Mouse (Mus musculus) B cell, adult 62 days (primary cell): Measurements from ENCODE around the gene Sytl4. TPM values are rescaled to one million over a fixed set of nuclear protein-coding genes. Genes with fewer than 3 reads are reported as not detected.

Source experiments
- total RNA-seq: library from RNA; stranded (reverse); gene quantifications from 4 replicates; pipeline ENCODE4 v1.2.4, GENCODE M21; 2023

Gene Sytl4
- 0.24 to 0.58 TPM (median 0.27 TPM) in 4 replicates for total RNA-seq

GRCm38 (mm10) chrX:133981231-133982002, at the start of gene Sytl4:
Sytl4 (minus strand) TSS chrX:133981812.

GRCm38 (mm10) chrX:133908261-133908660, 73.4 kb downstream of the Sytl4 start, which contains the start of gene Srpx2:
Srpx2 (plus strand) TSS chrX:133908426.

GRCm38 (mm10) chrX:133898014-133898542, 83.5 kb downstream of the Sytl4 start, which contains the start of gene Tspan6:
Tspan6 (minus strand) TSS chrX:133898429.

Other genes starting within 250 kb of the Sytl4 start
- gene Tnmd, start 130.8 kb downstream of the Sytl4 start, total RNA-seq: not detected in 4 replicates
- gene Tspan6, start 83.4 kb downstream of the Sytl4 start, total RNA-seq: 1.1 to 1.9 TPM (median 1.5 TPM) in 4 replicates
- gene Srpx2, start 73.4 kb downstream of the Sytl4 start, total RNA-seq: not detected in 4 replicates
- 37.8 to 56.8 TPM (median 51.0 TPM) in 4 replicates for gene Cstf2, start 77.4 kb upstream of the Sytl4 start, total RNA-seq
- gene Xkrx, start 180.3 kb upstream of the Sytl4 start, total RNA-seq: 23.0 to 29.0 TPM (median 24.8 TPM) in 4 replicates
- not detected in 4 replicates for gene Arl13a, start 205.7 kb upstream of the Sytl4 start, total RNA-seq
- gene Nox1, start 240.1 kb upstream of the Sytl4 start, total RNA-seq: 1.3 to 1.6 TPM (median 1.4 TPM) in 4 replicates